Mouse (Mus musculus) kidney, postnatal 25 days (tissue): ENCODE results near the gene Rab26.
A peak's percentile ranks its signal among the peaks of the same experiment; 100 is the strongest.

Experiments
- DNase-seq, 2 experiments: peaks; one replicate each; pipeline ENCODE4 v3.0.0; 2021; ENCODE audit warnings: mixed read lengths in 2 of 2

Gene Rab26

DNA sequence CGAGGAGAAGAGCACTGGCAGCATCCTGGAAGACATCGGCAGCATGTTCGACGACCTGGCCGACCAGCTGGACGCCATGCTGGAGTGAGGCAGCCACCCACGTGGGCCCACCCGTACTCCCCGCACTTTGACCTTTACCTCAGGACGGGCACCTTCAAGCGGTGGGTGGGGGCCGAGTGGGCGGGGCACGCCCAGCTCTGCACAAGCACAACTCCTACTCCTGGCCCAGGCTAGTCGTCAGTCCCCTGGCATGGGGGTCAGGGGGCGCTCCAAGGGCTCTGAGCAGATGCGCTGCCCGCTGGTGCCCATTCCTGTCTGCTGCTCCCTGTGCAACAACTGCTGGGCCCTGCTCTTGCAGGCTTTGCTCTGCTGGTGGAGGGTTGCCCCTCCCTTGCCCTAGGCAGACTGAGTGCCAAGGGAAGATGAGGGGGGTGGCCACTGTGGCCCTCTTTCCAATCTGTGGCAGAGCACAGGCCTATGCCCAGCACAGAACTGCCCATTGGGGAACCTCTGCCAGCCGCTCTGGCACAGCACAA, 26.8 kb downstream of the Rab26 start:
- DNase-seq = peak; percentile 17 to 69

DNA sequence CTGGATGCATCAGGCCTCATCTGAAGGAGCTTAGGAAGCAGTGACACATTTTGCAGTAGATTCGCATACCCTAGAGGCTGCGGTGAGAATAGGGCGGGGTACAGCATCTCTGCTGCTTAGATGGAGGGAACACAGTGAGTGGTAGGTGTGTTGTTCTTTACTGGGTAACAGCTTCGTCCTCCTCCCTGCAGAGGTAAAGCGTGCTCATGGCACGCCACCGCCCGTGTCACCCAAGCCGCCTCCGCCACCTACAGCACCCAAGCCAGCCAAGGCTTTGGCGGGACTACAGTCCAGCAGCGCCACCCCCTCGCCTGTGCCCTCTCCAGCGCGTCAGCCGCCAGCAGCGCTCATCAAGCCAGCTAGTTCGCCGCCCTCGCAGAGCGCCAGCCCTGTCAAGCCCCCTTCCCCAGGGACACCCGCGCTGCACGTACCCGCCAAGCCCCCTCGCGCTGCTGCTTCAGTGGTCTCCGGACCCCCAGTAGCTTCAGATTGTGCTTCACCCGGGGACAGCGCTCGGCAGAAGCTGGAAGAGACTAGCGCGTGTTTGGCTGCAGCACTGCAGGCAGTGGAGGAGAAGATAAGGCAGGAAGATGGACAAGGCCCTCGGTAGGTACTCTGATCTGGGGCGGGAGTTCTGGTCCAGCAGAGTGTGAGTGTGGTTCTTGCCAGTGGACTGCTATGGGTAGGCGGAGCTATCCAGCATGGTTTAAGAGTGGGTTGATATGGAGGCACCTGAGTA, 27.5 kb downstream of the Rab26 start:
- no peak for DNase-seq

DNA sequence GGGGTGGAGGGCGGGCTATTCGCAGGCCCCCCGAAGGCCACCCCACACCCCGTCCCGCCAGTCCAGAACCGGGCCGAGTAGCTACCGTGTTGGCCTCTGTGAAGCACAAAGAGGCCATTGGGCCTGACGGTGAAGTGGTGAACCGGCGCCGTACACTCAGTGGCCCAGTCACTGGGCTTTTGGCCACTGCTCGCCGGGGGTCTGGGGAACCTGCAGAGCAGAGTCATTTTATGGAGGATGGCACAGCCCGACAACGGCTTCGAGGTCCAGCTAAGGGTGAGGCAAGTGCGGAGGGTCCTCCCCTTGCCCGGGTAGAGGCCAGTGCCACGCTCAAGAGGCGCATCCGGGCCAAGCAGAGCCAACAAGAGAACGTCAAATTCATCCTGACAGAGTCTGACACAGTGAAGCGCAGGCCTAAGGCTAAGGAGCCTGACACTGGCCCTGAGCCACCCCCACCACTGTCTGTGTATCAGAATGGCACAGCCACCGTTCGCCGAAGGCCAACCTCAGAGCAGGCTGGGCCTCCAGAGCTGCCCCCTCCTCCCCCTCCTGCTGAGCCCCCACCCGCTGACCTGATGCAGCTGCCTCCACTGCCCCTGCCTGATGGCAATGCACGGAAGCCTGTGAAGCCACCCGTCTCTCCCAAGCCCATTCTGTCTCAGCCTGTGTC, 28.6 kb downstream of the Rab26 start:
- no peak for DNase-seq

GRCm38 (mm10) chr17:24504085-24504484, 29.9 kb downstream of the Rab26 start:
- DNase-seq = no peak

- no peak for DNase-seq
These were observed 31.8 kb downstream of the Rab26 start for GRCm38 (mm10) chr17:24502208-24502607.

GRCm38 (mm10) chr17:24496026-24496425, 38.0 kb downstream of the Rab26 start:
- DNase-seq = no peak

- no peak for DNase-seq
These were observed 38.6 kb downstream of the Rab26 start for GRCm38 (mm10) chr17:24495443-24495842.

DNA sequence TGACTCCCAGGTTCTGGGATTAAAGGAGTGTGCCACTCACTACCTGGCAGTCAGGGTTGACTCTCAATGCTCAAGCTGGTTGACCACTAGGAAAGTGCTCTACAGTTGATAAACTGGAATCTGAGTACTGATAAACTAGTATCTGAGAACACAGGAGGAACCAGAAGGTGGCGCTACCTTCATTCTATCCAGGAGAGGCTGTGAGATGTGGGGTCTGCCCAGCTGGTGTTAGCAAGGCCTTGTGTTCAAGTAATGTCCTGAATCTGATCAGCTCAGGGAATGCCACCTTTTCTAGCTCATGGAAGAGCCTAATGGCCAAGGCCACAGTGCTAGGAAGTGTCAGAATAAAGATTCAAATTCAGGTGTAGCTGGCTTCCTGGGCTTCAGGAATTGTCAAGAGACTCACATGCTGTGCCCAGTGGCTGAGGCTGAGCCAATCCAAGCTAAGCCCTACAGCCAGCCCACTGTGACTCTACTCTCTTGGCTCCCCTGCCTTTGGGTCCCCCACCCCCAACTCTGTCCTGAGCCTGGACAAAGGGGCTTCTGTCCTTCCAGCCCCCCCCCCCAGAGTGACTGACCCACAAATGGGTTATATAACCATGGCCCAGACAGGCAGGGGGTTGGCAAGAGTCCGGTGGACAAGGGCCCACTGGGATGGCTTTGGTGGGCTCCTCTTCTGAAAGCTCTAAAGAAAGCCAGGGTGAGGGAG, 39.2 kb downstream of the Rab26 start:
- DNase-seq = peak; percentile 51 to 74

- DNase-seq = no peak
These were observed 43.6 kb downstream of the Rab26 start for GRCm38 (mm10) chr17:24490399-24490798.

- DNase-seq = no peak
These were observed 44.6 kb downstream of the Rab26 start for GRCm38 (mm10) chr17:24489265-24490030.

GRCm38 (mm10) chr17:24488662-24489264, 45.2 kb downstream of the Rab26 start:
- DNase-seq = peak; percentile 14 to 49

GRCm38 (mm10) chr17:24488186-24488661, 45.8 kb downstream of the Rab26 start, which contains the start of gene Caskin1:
Caskin1 (plus strand) TSS chr17:24488601.
- no peak for DNase-seq

DNA sequence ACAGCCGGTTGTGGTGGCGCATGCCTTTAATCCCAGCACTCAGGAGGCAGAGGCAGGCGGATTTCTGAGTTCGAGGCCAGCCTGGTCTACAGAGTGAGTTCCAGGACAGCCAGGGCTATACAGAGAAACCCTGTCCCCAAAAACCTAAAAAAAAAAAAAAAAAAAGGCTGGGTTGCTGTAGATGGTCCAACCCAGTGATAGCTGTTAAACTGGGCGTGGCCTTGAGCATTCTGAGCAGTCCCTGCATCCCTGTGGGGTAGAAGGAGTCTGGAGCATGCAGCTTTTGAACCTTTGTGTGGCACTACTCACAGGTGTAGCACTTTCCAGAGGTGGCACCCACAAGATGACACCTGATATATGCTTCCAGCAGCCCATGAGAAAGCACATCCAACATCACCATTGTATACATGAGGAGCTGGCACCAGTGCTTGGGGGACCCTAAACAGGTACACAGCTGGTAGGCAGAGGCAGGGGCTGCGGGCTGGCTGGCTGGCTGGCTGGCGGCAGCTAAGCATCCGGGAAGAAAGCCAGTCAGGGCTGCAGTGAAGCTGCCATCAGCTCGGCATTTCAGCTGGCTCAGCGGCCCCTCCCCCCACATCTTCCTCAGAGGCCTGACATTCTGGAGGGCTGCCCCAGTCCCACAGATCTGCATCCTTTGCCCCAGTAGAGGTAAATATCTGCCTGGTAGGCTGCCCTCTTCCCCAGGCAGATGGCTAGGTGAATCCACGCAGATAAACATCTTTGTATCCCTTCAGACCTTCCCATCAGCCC, 48.7 kb downstream of the Rab26 start:
- peak; percentile 54 to 59 for DNase-seq

- no peak for DNase-seq
These were observed 50.5 kb downstream of the Rab26 start for GRCm38 (mm10) chr17:24483495-24483894.

- DNase-seq = no peak
These were observed 52.8 kb downstream of the Rab26 start for GRCm38 (mm10) chr17:24481027-24481815.

DNA sequence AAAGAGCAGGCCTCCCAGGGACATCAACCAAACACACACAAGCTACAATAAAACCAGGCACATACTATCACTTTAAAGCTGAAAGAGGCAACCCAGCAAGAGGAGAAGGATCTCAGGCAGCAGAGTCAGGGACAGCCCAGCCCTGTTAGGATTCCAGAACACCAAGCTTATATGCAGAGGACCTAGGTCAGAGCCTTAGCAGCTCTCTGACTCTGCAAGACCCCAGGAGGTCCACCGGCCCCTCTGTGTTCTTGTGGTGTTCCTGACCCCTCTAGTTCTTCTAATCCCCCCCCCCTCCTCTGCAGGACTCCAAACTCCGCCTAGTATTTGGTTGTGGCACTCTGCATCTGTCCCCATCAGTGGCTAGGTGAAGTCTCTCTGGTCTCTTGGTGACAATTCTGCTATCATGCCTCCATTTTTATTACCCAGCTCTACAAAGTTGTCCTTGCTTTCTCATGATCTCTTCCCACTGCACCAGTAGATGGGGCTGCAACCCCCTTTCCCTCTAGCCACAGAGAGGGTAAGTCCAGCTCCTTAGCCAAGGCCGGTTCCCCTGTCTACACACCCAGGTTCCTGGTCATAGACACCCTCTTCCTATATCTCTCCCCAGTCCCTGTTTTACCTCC, 53.7 kb downstream of the Rab26 start:
- DNase-seq = peak in 1 of 2 experiments; percentile 23

DNA sequence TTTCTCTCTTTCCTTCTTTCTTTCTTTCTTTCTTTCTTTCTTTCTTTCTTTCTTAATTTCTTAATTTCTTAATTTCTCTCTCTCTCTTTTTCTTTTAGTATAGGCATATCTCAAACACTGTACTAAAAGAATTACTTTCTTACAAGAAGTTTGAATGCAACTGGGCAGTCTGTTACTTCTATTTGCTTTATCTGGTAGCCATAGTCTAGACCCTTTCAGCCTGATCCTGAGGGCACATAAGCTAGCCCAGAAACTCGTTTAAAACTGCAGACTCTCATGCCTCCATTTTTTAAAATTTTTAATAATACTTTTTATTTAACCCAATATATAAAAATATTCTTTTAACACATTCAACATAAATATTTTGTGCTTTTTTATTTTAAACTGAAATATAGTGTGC, 54.6 kb downstream of the Rab26 start:
- DNase-seq = no peak

DNA sequence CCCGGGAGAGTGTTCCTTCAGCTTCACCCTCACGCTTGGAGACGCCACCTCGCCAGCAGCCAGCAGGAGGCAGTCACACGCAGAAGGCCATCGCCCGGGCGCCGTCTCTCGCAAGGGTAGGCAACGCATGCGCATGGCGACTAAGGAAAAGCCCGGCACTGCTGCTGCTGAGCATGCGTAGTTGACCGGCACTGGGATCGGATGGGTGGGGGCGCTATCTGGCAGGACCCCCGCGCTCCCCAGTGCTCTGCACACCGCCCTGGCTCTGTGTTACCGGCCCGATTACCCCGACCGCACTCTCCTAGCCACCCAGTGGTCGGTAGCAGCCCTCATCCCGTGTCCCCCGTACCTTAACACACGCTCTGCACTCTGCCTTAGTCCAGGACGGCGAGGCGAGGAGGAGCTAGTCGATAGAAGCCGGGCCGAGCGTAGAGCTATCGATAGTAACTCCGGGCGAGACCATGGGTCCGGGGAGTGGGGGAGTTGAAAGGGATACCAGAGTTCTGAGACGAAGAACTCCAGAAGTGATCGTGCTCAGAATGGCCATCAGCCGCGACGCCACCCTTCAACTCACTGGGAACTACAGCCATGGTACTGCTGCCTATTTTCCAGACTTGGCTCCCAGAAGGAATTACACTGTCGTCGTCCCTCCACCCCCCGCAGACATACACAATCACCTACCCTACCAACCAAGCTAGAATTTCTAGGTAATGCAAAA, 55.2 kb downstream of the Rab26 start, which contains the start of gene Mlst8:
Gene Mlst8, minus strand, starts transcription at position 416 of the 718 bp plus-strand sequence.
- DNase-seq = peak; percentile 97 to 98
